Mouse (Mus musculus) limb, embryonic 14.5 days (tissue): Measurements from ENCODE around the gene Zcwpw1. TPM values are rescaled to one million over a fixed set of nuclear protein-coding genes. Genes with fewer than 3 reads are reported as not detected.

Experiments used
- ATAC-seq: fragments of 200-750 bp; cut with Nextera tagmentation; 2 replicates; pipeline ENCODE4 v1.8.0; 2017; ENCODE audit warnings: low read depth, moderate number of reproducible peaks, moderate TSS enrichment; ENCODE audit not compliant: low FRiP score
- DNase-seq: peaks from one replicate; pipeline ENCODE4 v3.0.0-alpha.2; 2015; ENCODE audit warnings: low spot score
- H3K27ac ChIP-seq: fragments of 300-500 bp; sonication (generic); replicated peaks from 2 replicates; pipeline ENCODE4 v1.5.1; 2014; ENCODE audit warnings: low read depth, mild to moderate bottlenecking, low read length, moderate library complexity, mixed read lengths
- H3K27me3 ChIP-seq: fragments of 300-500 bp; sonication (generic); 2 replicates; pipeline ENCODE4 v1.6.1; 2014; ENCODE audit warnings: low read length, mixed read lengths; ENCODE audit not compliant: control insufficient read depth, insufficient read depth
- H3K36me3 ChIP-seq: fragments of 300-500 bp; sonication (generic); 2 replicates; pipeline ENCODE4 v1.6.1; 2014; ENCODE audit warnings: mild to moderate bottlenecking, low read length, moderate library complexity, mixed read lengths; ENCODE audit not compliant: control insufficient read depth, insufficient read depth
- H3K4me1 ChIP-seq: fragments of 300-500 bp; sonication (generic); 2 replicates; pipeline ENCODE4 v1.6.1; 2014; ENCODE audit warnings: antibody characterized with exemption, low read length, mixed read lengths; ENCODE audit not compliant: control insufficient read depth, insufficient read depth
- H3K4me2 ChIP-seq: fragments of 300-500 bp; sonication (generic); replicated peaks from 2 replicates; pipeline ENCODE4 v1.6.1; 2014; ENCODE audit warnings: low read depth, mild to moderate bottlenecking, low read length, moderate library complexity; ENCODE audit not compliant: severe bottlenecking
- H3K4me3 ChIP-seq: fragments of 300-500 bp; sonication (generic); replicated peaks from 2 replicates; pipeline ENCODE4 v1.5.1; 2014; ENCODE audit warnings: low read length
- H3K9ac ChIP-seq: fragments of 300-500 bp; sonication (generic); 2 replicates; pipeline ENCODE4 v1.6.1; 2014; ENCODE audit warnings: mild to moderate bottlenecking, low read depth, low read length, moderate library complexity; ENCODE audit not compliant: severe bottlenecking
- H3K9me3 ChIP-seq: fragments of 300-500 bp; sonication (generic); 2 replicates; pipeline ENCODE4 v1.6.1; 2016; ENCODE audit warnings: low read length; ENCODE audit not compliant: control insufficient read depth
- POLR2A ChIP-seq: fragments of 200-500 bp; IDR thresholded peaks from 2 replicates; pipeline ENCODE4 v1.8.0; 2012; ENCODE audit warnings: inconsistent platforms, mild to moderate bottlenecking, moderate library complexity, borderline replicate concordance; ENCODE audit not compliant: insufficient read depth, insufficient read length; ENCODE audit errors: extremely low read depth
- WGBS: fragments of 180-500 bp; shearing (Covaris S2); extraction: QIAGEN DNeasy Blood & Tissue Kit; methylation state at CpG from one replicate; pipeline ENCODE4 v1.1.7; 2014; 5-methylcytosine and 5-hydroxymethylcytosine counted together
- polyA plus RNA-seq, 2 experiments: library from polyadenylated mRNA; depleted of rRNA in 1 of 2; stranded (reverse) in 1 of 2; unstranded in 1 of 2; fragments of >200 nt; fragmentation: Nextera tagmentation in 1 of 2; extraction: Ambion mirVana in 1 of 2; gene quantifications; 2 replicates each; pipeline versions ENCODE4 v1.2.1 to v1.2.3; 2012 to 2014

The Zcwpw1 gene
- polyA plus RNA-seq, 2 experiments, result 17.3 to 30.1 TPM

DNA sequence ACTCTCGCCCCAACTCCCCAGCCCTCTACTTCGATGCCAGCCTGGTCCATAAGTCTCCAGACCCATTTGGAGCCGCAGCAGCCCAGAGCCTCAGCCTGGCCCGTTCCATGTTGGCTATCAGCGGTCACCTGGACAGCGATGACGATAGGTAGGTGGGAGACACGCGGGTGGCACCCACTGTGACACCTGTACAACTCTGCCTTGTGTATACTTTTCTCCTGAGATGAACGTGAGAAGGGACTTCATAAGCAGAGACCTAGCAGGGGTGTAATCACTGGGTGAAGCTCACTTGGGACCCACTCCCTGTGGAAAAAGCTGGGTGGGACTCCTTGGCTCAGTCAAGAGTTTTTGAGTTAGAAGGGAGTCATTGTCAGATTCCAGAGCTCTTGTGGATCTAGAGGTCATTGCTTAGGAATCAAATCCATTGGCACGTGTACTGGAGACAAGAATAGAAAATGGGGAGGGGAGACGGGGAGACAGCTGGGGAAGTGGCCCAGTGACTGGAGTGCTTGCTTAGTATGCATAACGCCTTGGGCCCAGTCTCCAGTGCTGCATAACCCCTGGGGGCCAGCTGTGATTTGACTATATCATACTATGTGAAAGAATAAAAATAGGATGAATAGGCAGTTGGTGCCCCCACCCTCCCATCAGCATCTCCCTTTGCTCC is 36.2 kb upstream of the Zcwpw1 start:
- 94% methylated on average over 13 of the region's 13 CpGs for WGBS
- Histone ChIP-seq H3K27ac (no peak overlapping the region), H3K9ac (no peak overlapping the region), H3K27me3 (no peaks in the 10 kb centered on the region), H3K4me3 (no peak overlapping the region), H3K4me1 (peaks cover 20% of the 10 kb centered on the region), H3K4me2 (no peak overlapping the region), H3K9me3 (no peaks in the 10 kb centered on the region), H3K36me3 (peaks cover 53% of the 10 kb centered on the region)
- DNase-seq, result no peak
- no peak for ATAC-seq
- TF ChIP-seq POLR2A, result no peak

DNA sequence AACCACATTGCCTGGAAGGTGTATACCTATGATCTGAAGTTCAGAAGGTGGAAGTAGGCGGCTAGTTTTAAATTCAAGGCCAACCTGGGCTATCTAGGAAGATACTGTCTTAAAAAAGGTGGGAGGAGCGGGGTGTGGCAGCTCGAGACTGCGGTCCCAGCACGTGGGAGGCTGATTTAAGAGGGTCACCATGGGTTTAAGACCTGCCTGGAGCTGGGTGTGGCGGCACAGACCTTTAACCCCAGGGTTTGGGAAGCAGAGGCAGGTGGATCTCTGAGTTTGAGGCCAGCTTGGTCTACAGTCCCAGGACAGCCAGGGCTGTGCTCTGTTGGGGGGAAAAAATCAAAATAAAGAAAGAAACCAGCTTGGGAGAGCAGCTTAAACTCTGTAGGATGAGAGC is 35.6 kb upstream of the Zcwpw1 start:
- H3K9me3 ChIP-seq, result no peaks in the 10 kb centered on the region
- peaks cover 57% of the 10 kb centered on the region for H3K36me3 ChIP-seq
- no peak overlapping the region for H3K4me2 ChIP-seq
- no peak overlapping the region for H3K4me3 ChIP-seq
- ATAC-seq (no peak), DNase-seq (no peak)
- TF ChIP-seq POLR2A, result no peak
- no peak overlapping the region for H3K27ac ChIP-seq
- no peaks in the 10 kb centered on the region for H3K27me3 ChIP-seq
- H3K4me1 ChIP-seq, result peaks cover 20% of the 10 kb centered on the region
- WGBS, result 88% methylated on average over 6 of the region's 6 CpGs
- H3K9ac ChIP-seq, result no peak overlapping the region

DNA sequence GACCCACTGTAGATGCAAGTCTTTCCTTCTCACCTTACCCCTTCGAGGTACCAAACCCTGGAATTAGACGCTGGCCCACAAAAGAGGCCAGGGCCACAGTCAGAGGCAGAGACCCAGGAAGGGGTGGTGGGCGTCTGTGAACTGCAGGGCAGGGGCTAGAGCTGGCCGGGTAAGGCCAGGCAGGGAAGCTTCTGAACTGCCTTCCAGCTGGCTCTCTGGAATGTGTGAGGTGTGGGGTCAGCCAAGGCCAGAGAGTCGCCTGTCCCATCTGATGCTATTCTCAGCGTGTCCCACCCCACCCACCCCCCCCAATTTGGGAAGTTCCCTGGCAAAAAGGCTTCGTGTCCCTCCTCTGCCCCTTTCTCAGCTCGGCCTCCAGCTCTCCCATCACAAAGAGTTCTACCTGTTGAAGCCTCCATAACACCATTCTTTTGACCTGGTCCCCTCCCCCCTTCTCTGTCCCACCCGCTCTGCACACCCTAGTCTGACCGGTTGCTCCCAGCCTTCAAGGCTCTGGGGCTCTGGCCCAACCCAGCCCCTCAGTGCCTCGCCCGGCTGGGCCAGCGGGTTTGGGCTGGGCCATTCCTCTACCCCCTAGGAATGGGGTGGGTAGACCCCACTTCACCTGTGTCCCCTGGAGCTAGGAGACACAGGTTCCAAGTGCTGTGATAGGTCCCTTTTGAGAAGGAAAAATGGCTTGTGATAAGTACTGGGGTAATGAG is 34.3 kb upstream of the Zcwpw1 start:
- H3K9me3 ChIP-seq, result no peaks in the 10 kb centered on the region
- H3K4me1 ChIP-seq, result peaks cover 12% of the 10 kb centered on the region
- no peak overlapping the region for H3K9ac ChIP-seq
- H3K4me2 ChIP-seq, result no peak overlapping the region
- WGBS, result 74% methylated on average over 13 of the region's 13 CpGs
- no peak for ATAC-seq
- H3K4me3 ChIP-seq, result no peak overlapping the region
- TF ChIP-seq POLR2A, result no peak
- no peaks in the 10 kb centered on the region for H3K27me3 ChIP-seq
- no peak overlapping the region for H3K27ac ChIP-seq
- peaks cover 68% of the 10 kb centered on the region for H3K36me3 ChIP-seq
- no peak for DNase-seq

DNA sequence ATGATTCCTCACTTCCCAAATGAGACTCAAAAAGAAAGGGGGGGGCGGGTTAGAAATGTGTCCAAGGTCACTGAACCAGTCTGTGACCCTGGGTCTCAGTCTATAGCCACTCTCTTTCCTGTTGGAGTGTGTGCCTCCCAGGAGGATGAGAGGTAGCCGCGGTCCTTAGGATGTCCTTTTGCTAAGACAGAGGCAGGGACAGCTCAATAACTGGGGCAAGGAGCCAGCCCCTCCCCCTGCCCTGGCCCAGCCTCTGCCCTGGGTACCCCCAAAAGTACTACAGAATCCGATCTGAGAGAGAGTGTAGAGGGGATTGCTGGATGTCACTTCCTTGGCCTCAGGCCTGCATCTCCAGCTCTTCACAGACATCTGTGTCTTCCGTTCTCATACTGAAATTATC is 32.2 kb upstream of the Zcwpw1 start:
- peaks cover 84% of the 10 kb centered on the region for H3K36me3 ChIP-seq
- ATAC-seq (no peak), DNase-seq (no peak)

DNA sequence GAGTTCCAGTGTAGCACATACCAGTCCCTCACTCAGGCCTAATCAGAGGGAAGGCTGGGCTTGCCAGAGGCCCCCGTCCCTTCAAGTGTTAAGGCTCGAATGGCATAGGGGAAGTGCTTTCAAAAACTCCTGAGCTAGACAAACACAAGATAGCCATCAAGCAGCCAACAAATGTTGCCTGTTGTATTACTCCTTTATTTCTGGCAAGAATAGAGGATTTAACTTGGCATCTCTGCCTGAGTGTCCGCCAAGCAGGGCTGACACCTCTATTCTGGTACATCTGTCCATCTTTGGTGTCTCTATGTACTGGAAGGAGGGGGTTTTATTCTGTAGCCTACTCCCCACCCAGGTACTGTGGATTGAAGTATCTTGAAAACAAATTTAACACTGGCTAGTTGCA is 31.5 kb upstream of the Zcwpw1 start:
- H3K27me3 ChIP-seq, result no peaks in the 10 kb centered on the region
- no peaks in the 10 kb centered on the region for H3K4me1 ChIP-seq
- no peak overlapping the region for H3K9ac ChIP-seq
- ATAC-seq (no peak), DNase-seq (no peak)
- peaks cover 77% of the 10 kb centered on the region for H3K36me3 ChIP-seq
- H3K27ac ChIP-seq, result no peak overlapping the region
- no peak overlapping the region for H3K4me3 ChIP-seq
- no peak overlapping the region for H3K4me2 ChIP-seq
- no peak for TF ChIP-seq POLR2A
- no peaks in the 10 kb centered on the region for H3K9me3 ChIP-seq
- 75% methylated on average over 3 of the region's 3 CpGs for WGBS

More for the DNA sequence above, 32.2 kb upstream of the Zcwpw1 start:
- H3K4me1 ChIP-seq, result no peaks in the 10 kb centered on the region
- no peaks in the 10 kb centered on the region for H3K27me3 ChIP-seq
- H3K27ac ChIP-seq, result no peak overlapping the region
- 84% methylated on average over 5 of the region's 5 CpGs for WGBS
- no peak overlapping the region for H3K9ac ChIP-seq
- TF ChIP-seq POLR2A, result no peak
- H3K4me2 ChIP-seq, result no peak overlapping the region
- H3K9me3 ChIP-seq, result no peaks in the 10 kb centered on the region
- H3K4me3 ChIP-seq, result no peak overlapping the region
